Mouse (Mus musculus) thymus, adult 2 months (tissue): ENCODE data around the gene Sp1. TPM values are rescaled to one million over a fixed set of nuclear protein-coding genes. Genes with fewer than 3 reads are reported as not detected.
A peak's percentile ranks its signal among the peaks of the same experiment; 100 is the strongest.

Experiments used
- DNase-seq: peaks from one replicate; pipeline ENCODE4 v3.0.0; 2021
- H3K27ac ChIP-seq: fragments of 200-500 bp; 2 replicates; pipeline ENCODE4 v1.5.1; 2012; ENCODE audit warnings: low read length, control low read depth; ENCODE audit not compliant: control insufficient read depth, insufficient read depth
- H3K27me3 ChIP-seq: fragments of 200-500 bp; 2 replicates; pipeline ENCODE4 v1.6.1; 2012; ENCODE audit warnings: mild to moderate bottlenecking, low read length, moderate library complexity, mixed read lengths; ENCODE audit not compliant: control insufficient read depth, insufficient read depth
- H3K36me3 ChIP-seq: fragments of 200-500 bp; 2 replicates; pipeline ENCODE4 v1.6.1; 2012; ENCODE audit warnings: mild to moderate bottlenecking, low read length, moderate library complexity; ENCODE audit not compliant: control insufficient read depth, insufficient read depth
- H3K4me1 ChIP-seq: fragments of 200-500 bp; replicated peaks from 2 replicates; pipeline ENCODE4 v1.6.1; 2012; ENCODE audit warnings: low read length; ENCODE audit not compliant: control insufficient read depth, insufficient read depth
- H3K4me3 ChIP-seq: fragments of 200-500 bp; 2 replicates; pipeline ENCODE4 v1.5.1; 2012; ENCODE audit warnings: mild to moderate bottlenecking, low read length, control low read depth, moderate library complexity; ENCODE audit not compliant: control insufficient read depth, insufficient read depth
- CTCF ChIP-seq: fragments of 200-500 bp; IDR thresholded peaks from 2 replicates; pipeline ENCODE4 v1.5.1; 2012; ENCODE audit warnings: mild to moderate bottlenecking, control low read depth, low read length, moderate library complexity, borderline replicate concordance; ENCODE audit not compliant: control insufficient read depth, poor library complexity, insufficient read depth; ENCODE audit errors: extremely low read depth
- POLR2A ChIP-seq: fragments of 200-500 bp; IDR thresholded peaks from 2 replicates; pipeline ENCODE4 v1.6.1; 2012; ENCODE audit warnings: mild to moderate bottlenecking, low read length, control low read depth, moderate library complexity; ENCODE audit not compliant: control insufficient read depth, poor library complexity, insufficient read depth; ENCODE audit errors: extremely low read depth
- WGBS: fragments of 180-500 bp; shearing (Covaris S2); methylation state at CpG from one replicate; pipeline ENCODE4 v1.1.7; 2018; 5-methylcytosine and 5-hydroxymethylcytosine counted together
- polyA plus RNA-seq: library from polyadenylated mRNA; depleted of rRNA; stranded (reverse); fragments of >200 nt; gene quantifications from 2 replicates; pipeline ENCODE4 v1.2.3, GENCODE M21; 2012

Sp1 gene
- polyA plus RNA-seq, 1 experiment: 45.0 TPM

- DNase-seq: peak; percentile 71
- Histone ChIP-seq H3K27ac (no peak overlapping the region), H3K4me3 (no peak overlapping the region), H3K27me3 (no peaks in the 10 kb centered on the region), H3K36me3 (no peaks in the 10 kb centered on the region), H3K4me1 (peaks cover 9% of the 10 kb centered on the region)
- WGBS: 5% methylated on average over 7 of the region's 7 CpGs
- no peak for TF ChIP-seq POLR2A
- TF ChIP-seq CTCF: peak; percentile 81
Observed at GRCm38 (mm10) chr15:102381575-102381974, 24.4 kb upstream of the Sp1 start.

- DNase-seq: no peak
- H3K27ac ChIP-seq: no peak overlapping the region
- no peak overlapping the region for H3K4me3 ChIP-seq
- peaks cover 2% of the 10 kb centered on the region; the same call in 1 of the 2 replicates for H3K4me1 ChIP-seq
- no peaks in the 10 kb centered on the region for H3K27me3 ChIP-seq
- no peaks in the 10 kb centered on the region for H3K36me3 ChIP-seq
- no peak for TF ChIP-seq CTCF
- TF ChIP-seq POLR2A: no peak
- WGBS: 89% methylated on average over 6 of the region's 6 CpGs
Observed at GRCm38 (mm10) chr15:102383671-102384070, 22.3 kb upstream of the Sp1 start.

- Histone ChIP-seq H3K4me1 (peaks cover 6% of the 10 kb centered on the region; the same call in 1 of the 2 replicates), H3K36me3 (no peaks in the 10 kb centered on the region), H3K27ac (no peak overlapping the region), H3K4me3 (no peak overlapping the region), H3K27me3 (no peaks in the 10 kb centered on the region)
- 54% methylated on average over 9 of the region's 9 CpGs for WGBS
- TF ChIP-seq POLR2A (no peak), CTCF (no peak)
- DNase-seq: no peak
Observed at GRCm38 (mm10) chr15:102386640-102387039, 19.3 kb upstream of the Sp1 start.

- Histone ChIP-seq H3K4me3 (no peak overlapping the region), H3K4me1 (peaks cover 6% of the 10 kb centered on the region; the same call in 1 of the 2 replicates), H3K36me3 (no peaks in the 10 kb centered on the region), H3K27ac (no peak overlapping the region), H3K27me3 (no peaks in the 10 kb centered on the region)
- WGBS: 61% methylated on average over 3 of the region's 3 CpGs
- TF ChIP-seq CTCF (no peak), POLR2A (no peak)
- no peak for DNase-seq
Observed at GRCm38 (mm10) chr15:102388942-102389341, 17.0 kb upstream of the Sp1 start.

- no peaks in the 10 kb centered on the region for H3K36me3 ChIP-seq
- no peak for DNase-seq
- H3K4me3 ChIP-seq: no peak overlapping the region
- peaks cover 8% of the 10 kb centered on the region; the same call in 1 of the 2 replicates for H3K4me1 ChIP-seq
- H3K27me3 ChIP-seq: no peaks in the 10 kb centered on the region
- H3K27ac ChIP-seq: no peak overlapping the region
- 86% methylated on average over 2 of the region's 2 CpGs for WGBS
- no peak for TF ChIP-seq CTCF
- TF ChIP-seq POLR2A: no peak
Observed at GRCm38 (mm10) chr15:102392520-102392919, 13.4 kb upstream of the Sp1 start.

GRCm38 (mm10) chr15:102393584-102394014 is 12.3 kb upstream of the Sp1 start:
- H3K27ac ChIP-seq: no peak overlapping the region
- no peak for DNase-seq

GRCm38 (mm10) chr15:102395061-102395460 is 10.9 kb upstream of the Sp1 start:
- no peak for DNase-seq
- H3K4me1 ChIP-seq: peaks cover 11% of the 10 kb centered on the region
- TF ChIP-seq CTCF (no peak), POLR2A (no peak)
- no peak overlapping the region for H3K4me3 ChIP-seq
- no peaks in the 10 kb centered on the region for H3K36me3 ChIP-seq
- H3K27me3 ChIP-seq: no peaks in the 10 kb centered on the region
- H3K27ac ChIP-seq: no peak overlapping the region
- WGBS: 91% methylated on average over 3 of the region's 3 CpGs

More at GRCm38 (mm10) chr15:102393584-102394014, 12.3 kb upstream of the Sp1 start:
- Histone ChIP-seq H3K4me1 (peaks cover 7% of the 10 kb centered on the region; the same call in 1 of the 2 replicates), H3K36me3 (no peaks in the 10 kb centered on the region), H3K27me3 (no peaks in the 10 kb centered on the region), H3K4me3 (no peak overlapping the region)
- TF ChIP-seq POLR2A (no peak), CTCF (no peak)
